Mouse (Mus musculus) ES-E14 (cell line): ENCODE measurements around the gene Zfp579. TPM values are rescaled to one million over a fixed set of nuclear protein-coding genes. Genes with fewer than 3 reads are reported as not detected.

ENCODE experiments used
- DNase-seq: peaks from one replicate; pipeline ENCODE4 v3.0.0-alpha.2; 2013; ENCODE audit warnings: low read depth, low spot score
- H3K27ac ChIP-seq: 2 replicates; pipeline ENCODE4 v1.5.1; 2012; ENCODE audit warnings: low read depth, mild to moderate bottlenecking, low read length, moderate library complexity, mixed read lengths; ENCODE audit not compliant: poor library complexity, insufficient read depth, severe bottlenecking
- H3K36me3 ChIP-seq: 2 replicates; pipeline ENCODE4 v1.6.1; 2012; ENCODE audit warnings: mild to moderate bottlenecking, low read length, moderate library complexity, mixed read lengths; ENCODE audit not compliant: control insufficient read depth, poor library complexity, insufficient read depth, severe bottlenecking
- H3K4me1 ChIP-seq, 2 experiments: fragments of 150-350 bp in 1 of 2; sonication (generic) in 1 of 2; 2 replicates each; pipeline ENCODE4 v1.6.1; 2012; ENCODE audit warnings: low read length in 2 of 2, mild to moderate bottlenecking in 1 of 2, mixed read lengths in 1 of 2; ENCODE audit not compliant: control insufficient read depth in 2 of 2, insufficient read depth in 2 of 2, poor library complexity in 1 of 2
- H3K4me3 ChIP-seq, 2 experiments: fragments of 150-350 bp in 1 of 2; sonication (generic) in 1 of 2; 2 replicates each; pipeline ENCODE4 v1.5.1; 2012; ENCODE audit warnings: low read length in 2 of 2, low read depth in 1 of 2, mild to moderate bottlenecking in 1 of 2, mixed read lengths in 1 of 2; ENCODE audit not compliant: insufficient read depth in 1 of 2, poor library complexity in 1 of 2, severe bottlenecking in 1 of 2
- H3K9ac ChIP-seq: 2 replicates; pipeline ENCODE4 v1.6.1; 2012; ENCODE audit warnings: low read depth, mild to moderate bottlenecking, low read length, mixed read lengths; ENCODE audit not compliant: poor library complexity, insufficient read depth, severe bottlenecking
- H3K9me3 ChIP-seq: fragments of 150-350 bp; sonication (generic); 2 replicates; pipeline ENCODE4 v1.6.1; 2012; ENCODE audit warnings: low read depth, mild to moderate bottlenecking, low read length; ENCODE audit not compliant: control insufficient read depth, insufficient read depth
- CHD2 ChIP-seq: IDR thresholded peaks from 2 replicates; pipeline ENCODE4 v1.6.1; 2014; ENCODE audit warnings: mild to moderate bottlenecking, low read depth, low read length, inconsistent platforms
- HCFC1 ChIP-seq: IDR thresholded peaks from 2 replicates; pipeline ENCODE4 v1.6.1; 2012; ENCODE audit warnings: low read length, inconsistent platforms, borderline replicate concordance; ENCODE audit not compliant: insufficient read depth
- MAFK ChIP-seq: IDR thresholded peaks from 2 replicates; pipeline ENCODE4 v1.6.1; 2014; ENCODE audit warnings: mild to moderate bottlenecking, low read depth, low read length, inconsistent platforms; ENCODE audit not compliant: insufficient read depth
- ZC3H11A ChIP-seq: IDR thresholded peaks from 2 replicates; pipeline ENCODE4 v1.6.1; 2012; ENCODE audit warnings: low read depth, mild to moderate bottlenecking, inconsistent platforms, low read length, borderline replicate concordance
- ZNF384 ChIP-seq: IDR thresholded peaks from 2 replicates; pipeline ENCODE4 v1.6.1; 2012; ENCODE audit warnings: low read depth, low read length, inconsistent platforms
- in situ Hi-C, 2 experiments: fragments of 600-800 bp; cut with MboI; formaldehyde crosslinking; loops; one replicate each; pipeline ENCODE4 v1.15.1; 2025; ENCODE audit warnings: low sequenced_read_pairs in 2 of 2, inconsistent platforms in 1 of 2; ENCODE audit not compliant: unreplicated experiment in 2 of 2
- total RNA-seq: library from RNA; depleted of rRNA; stranded (reverse); fragments of 300-350 nt; gene quantifications from 2 replicates; pipeline ENCODE4 v1.2.3, GENCODE M21; 2012

The Zfp579 gene
- total RNA-seq, 1 experiment: 2.9 TPM

DNA sequence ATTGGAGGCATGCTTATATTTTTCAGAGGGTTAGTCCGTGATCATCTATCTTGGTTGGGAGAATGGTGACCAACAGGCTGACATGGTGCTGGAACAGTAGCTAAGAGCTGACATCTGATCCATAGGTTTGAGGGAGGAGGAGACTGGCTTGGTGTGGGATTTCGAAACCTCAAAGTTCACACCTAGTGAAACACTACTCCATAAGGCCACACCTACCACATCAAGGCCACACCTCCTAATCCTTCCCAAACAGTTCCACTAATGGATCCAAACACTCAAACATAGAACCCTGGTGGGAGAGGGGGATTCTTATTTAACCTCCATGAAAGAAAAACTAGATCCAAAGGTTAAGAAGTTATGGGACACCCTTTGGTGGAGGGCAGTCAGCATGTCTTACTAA, 21.0 kb upstream of the Zfp579 start:
- in situ Hi-C loops: no loop called here
- TF ChIP-seq HCFC1: no peak
- TF ChIP-seq ZC3H11A: no peak
- no peak for TF ChIP-seq ZNF384
- TF ChIP-seq MAFK: no peak
- TF ChIP-seq CHD2: no peak

DNA sequence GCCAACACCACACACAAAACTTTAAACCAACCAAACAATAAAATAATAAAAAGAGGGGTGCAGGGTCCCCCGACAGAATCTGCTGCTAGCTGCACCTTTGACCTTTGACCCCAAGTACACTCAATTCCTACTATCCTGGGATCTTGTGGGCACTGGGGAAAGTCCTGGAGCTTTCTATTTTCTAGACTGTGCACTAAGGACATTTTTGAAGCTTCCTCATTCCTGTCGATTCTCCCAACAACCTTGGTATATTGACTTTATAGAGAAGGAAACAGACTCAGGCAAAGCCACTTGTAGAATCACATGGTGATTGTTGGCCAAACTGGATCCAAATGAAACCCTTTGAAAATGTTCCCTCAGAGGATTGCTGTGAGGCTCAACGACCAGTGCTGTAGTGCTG, 20.1 kb upstream of the Zfp579 start:
- H3K9me3 ChIP-seq: no peaks in the 10 kb centered on the region
- in situ Hi-C loops: no loop called here
- H3K9ac ChIP-seq: peak overlapping the region; percentile 63; the same call in 1 of the 2 replicates
- no peak for DNase-seq
- H3K36me3 ChIP-seq: peaks cover 15% of the 10 kb centered on the region
- H3K4me3 ChIP-seq: peak overlapping the region; percentile 71 to 95
- no peak for TF ChIP-seq CHD2
- no peak for TF ChIP-seq ZC3H11A
- TF ChIP-seq HCFC1: no peak
- TF ChIP-seq MAFK: no peak
- no peak for TF ChIP-seq ZNF384
- peaks cover 7 to 23% of the 10 kb centered on the region in 2 experiments; a peak in 3 of 4 replicates for H3K4me1 ChIP-seq
- H3K27ac ChIP-seq: no peak overlapping the region; the same call in 1 of the 2 replicates

More for the DNA sequence above, 21.0 kb upstream of the Zfp579 start:
- peaks cover 7% of the 10 kb centered on the region for H3K36me3 ChIP-seq
- DNase-seq: no peak
- no peak overlapping the region for H3K4me3 ChIP-seq
- no peak overlapping the region for H3K9ac ChIP-seq
- peaks cover 7 to 15% of the 10 kb centered on the region in 2 experiments; a peak in 3 of 4 replicates for H3K4me1 ChIP-seq
- no peaks in the 10 kb centered on the region for H3K9me3 ChIP-seq
- no peak overlapping the region for H3K27ac ChIP-seq

DNA sequence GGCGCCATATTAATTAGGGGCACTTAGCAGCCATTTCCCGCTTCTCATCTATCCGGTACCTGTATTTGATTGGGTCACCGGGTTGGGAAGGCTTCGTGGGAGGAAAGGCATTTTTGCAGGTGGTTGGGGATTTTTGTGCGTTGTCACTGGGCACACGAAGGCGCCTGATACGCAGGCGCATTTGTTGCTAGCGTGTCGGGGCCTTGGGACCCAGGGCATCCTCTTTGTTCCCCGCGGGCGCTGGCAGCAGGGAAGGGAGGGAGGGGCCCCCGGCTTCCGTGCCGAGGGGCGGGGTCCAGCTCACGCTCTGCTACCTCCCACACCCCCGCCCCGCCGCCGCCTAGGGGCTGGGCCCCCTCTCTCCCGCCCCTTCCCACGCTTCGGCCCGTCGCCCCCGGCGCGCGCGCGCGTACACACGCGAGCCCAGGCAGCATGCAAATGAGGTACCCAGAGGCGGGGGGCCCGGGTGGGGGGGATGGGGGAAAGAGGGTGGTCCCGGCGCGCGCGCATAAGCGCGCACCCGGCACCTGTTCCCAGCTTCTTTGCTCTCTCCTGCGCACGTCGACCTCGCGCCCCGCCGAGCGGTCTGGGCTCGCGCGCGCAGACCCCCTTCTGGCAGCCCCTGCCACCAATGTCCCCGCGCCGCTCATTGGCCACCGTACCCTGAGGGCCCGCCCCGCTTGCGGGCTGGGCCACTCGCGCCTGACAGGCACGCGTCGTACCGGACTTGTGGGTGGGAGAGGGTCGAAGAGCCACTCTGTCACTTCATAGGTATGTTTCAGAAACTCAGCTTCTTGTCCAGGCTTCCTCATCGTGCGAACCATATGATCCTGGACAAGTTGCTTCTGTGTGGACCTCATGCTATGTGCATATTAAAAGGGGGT, 19.4 kb upstream of the Zfp579 start, which contains the start of gene Gm44973:
Gene Gm44973, plus strand, starts transcription at position 379 of the 884 bp plus-strand sequence.
- H3K4me3 ChIP-seq: peak within 1 kb of the TSS; percentile 95 to 98
- no peaks in the 10 kb centered on the region for H3K9me3 ChIP-seq
- peak within 1 kb of the TSS; percentile 100 for H3K27ac ChIP-seq
- in situ Hi-C loops: no loop called here
- H3K4me1 ChIP-seq: peaks cover 7 to 24% of the 10 kb centered on the region in 2 experiments; a peak in 3 of 4 replicates
- TF ChIP-seq MAFK (peak; percentile 67), ZC3H11A (no peak)
- peak within 1 kb of the TSS; percentile 100 for H3K9ac ChIP-seq
- peaks cover 22% of the 10 kb centered on the region for H3K36me3 ChIP-seq
- peak; percentile 89 for DNase-seq

DNA sequence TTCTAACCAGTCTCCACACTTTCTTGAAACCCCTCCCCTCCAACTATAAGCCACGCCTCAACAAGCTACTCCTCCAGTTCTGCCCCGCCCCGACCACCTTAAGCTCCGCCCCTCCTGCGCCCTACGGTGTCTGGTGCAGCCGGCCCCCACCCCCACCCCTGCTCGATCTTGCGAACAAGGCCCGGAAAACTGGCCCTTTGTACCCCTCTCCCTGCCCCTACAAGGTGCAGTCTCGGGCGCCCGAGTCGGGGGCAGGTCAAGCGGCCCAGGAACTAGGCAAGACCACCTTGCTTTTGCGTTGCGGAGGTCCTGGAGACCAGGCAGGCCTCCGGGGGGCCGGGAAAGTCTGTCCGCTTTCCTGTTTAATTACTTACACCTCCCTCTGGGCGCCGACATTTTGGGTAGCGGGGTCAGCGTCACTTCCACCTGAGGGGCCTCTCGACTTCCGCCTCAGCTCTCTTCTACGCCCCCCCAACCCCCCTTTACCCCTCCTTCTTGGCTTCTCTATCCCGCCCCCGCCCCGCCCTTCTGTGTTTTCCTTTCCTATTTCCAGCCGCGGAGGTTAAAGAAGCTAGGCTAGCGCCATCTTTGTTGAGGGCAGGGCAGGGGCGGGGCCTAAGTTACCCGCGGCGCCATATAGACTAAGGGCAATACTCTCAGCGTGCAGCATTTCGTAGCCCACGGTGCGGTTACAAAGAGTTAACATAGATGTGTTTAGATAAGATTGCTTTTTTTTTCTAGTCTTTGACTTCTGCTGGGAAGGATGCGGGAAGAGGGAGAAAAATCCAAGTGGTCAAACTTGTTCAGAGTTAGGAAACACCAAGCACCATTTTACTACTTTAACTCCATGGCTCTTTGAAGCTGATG, 18.5 kb upstream of the Zfp579 start, which contains the start of the genes Zfp524 and Fiz1:
Gene Zfp524, plus strand, starts transcription at position 165 of the 867 bp plus-strand sequence.
Gene Fiz1, minus strand, starts transcription at position 447 of the 867 bp plus-strand sequence.
- no peak for TF ChIP-seq CHD2
- TF ChIP-seq ZNF384: no peak
- TF ChIP-seq HCFC1: peak; percentile 82; the same call in 1 of the 2 replicates
- peak; percentile 98 for DNase-seq
- Histone ChIP-seq H3K36me3 (peaks cover 27% of the 10 kb centered on the region), H3K9me3 (no peaks in the 10 kb centered on the region), H3K4me1 (peaks cover 6 to 24% of the 10 kb centered on the region in 2 experiments; a peak in 3 of 4 replicates), H3K4me3 (peak within 1 kb of the TSS; percentile 95 to 98), H3K9ac (peak within 1 kb of the TSS; percentile 100), H3K27ac (peak within 1 kb of the TSS; percentile 100)
- in situ Hi-C loops: no loop called here
